Mouse (Mus musculus) spleen, adult 2 months (tissue): ENCODE measurements around the gene Aldh9a1. TPM values are rescaled to one million over a fixed set of nuclear protein-coding genes. Genes with fewer than 3 reads are reported as not detected.
A peak's percentile ranks its signal among the peaks of the same experiment; 100 is the strongest.

Source experiments
- DNase-seq, 2 experiments: peaks; one replicate each; pipeline versions ENCODE4 v3.0.0 to v3.0.0-alpha.2; 2012 to 2021; ENCODE audit warnings: low spot score in 2 of 2, low read depth in 1 of 2
- H3K27ac ChIP-seq: fragments of 200-500 bp; 2 replicates; pipeline ENCODE4 v1.5.1; 2012; ENCODE audit warnings: low read length, inconsistent platforms; ENCODE audit not compliant: insufficient read depth
- H3K27me3 ChIP-seq: fragments of 200-500 bp; 2 replicates; pipeline ENCODE4 v1.6.1; 2012; ENCODE audit warnings: mild to moderate bottlenecking, moderate library complexity, low read length, inconsistent platforms; ENCODE audit not compliant: control insufficient read depth, insufficient read depth
- H3K36me3 ChIP-seq: fragments of 200-500 bp; 2 replicates; pipeline ENCODE4 v1.6.1; 2012; ENCODE audit warnings: mild to moderate bottlenecking, low read length, inconsistent platforms; ENCODE audit not compliant: control insufficient read depth, insufficient read depth
- H3K4me1 ChIP-seq: fragments of 200-500 bp; 2 replicates; pipeline ENCODE4 v1.6.1; 2011; ENCODE audit warnings: inconsistent platforms; ENCODE audit not compliant: control insufficient read depth, insufficient read depth, insufficient read length
- H3K4me3 ChIP-seq: fragments of 200-500 bp; 2 replicates; pipeline ENCODE4 v1.5.1; 2011; ENCODE audit warnings: mild to moderate bottlenecking, inconsistent platforms; ENCODE audit not compliant: insufficient read depth, insufficient read length; ENCODE audit errors: extremely low read depth
- CTCF ChIP-seq: fragments of 200-500 bp; IDR thresholded peaks from 2 replicates; pipeline ENCODE4 v1.5.1; 2011; ENCODE audit warnings: mild to moderate bottlenecking, inconsistent platforms; ENCODE audit not compliant: insufficient read depth, insufficient read length, insufficient replicate concordance; ENCODE audit errors: extremely low read depth
- POLR2A ChIP-seq: fragments of 200-500 bp; IDR thresholded peaks from 2 replicates; pipeline ENCODE4 v1.6.1; 2011; ENCODE audit warnings: low read depth, low read length, inconsistent platforms
- WGBS: fragments of 180-500 bp; shearing (Covaris S2); methylation state at CpG from one replicate; pipeline ENCODE4 v1.1.7; 2018; 5-methylcytosine and 5-hydroxymethylcytosine counted together
- polyA plus RNA-seq: library from polyadenylated mRNA; depleted of rRNA; stranded (reverse); fragments of >200 nt; gene quantifications from 2 replicates; pipeline ENCODE4 v1.2.3, GENCODE M21; 2012

Gene Aldh9a1
- polyA plus RNA-seq, 1 experiment, result 14.6 TPM

GRCm38 (mm10) chr1:167389584-167389983, 39.8 kb downstream of the Aldh9a1 start:
- no peaks in the 10 kb centered on the region for H3K36me3 ChIP-seq
- no peak for DNase-seq

DNA sequence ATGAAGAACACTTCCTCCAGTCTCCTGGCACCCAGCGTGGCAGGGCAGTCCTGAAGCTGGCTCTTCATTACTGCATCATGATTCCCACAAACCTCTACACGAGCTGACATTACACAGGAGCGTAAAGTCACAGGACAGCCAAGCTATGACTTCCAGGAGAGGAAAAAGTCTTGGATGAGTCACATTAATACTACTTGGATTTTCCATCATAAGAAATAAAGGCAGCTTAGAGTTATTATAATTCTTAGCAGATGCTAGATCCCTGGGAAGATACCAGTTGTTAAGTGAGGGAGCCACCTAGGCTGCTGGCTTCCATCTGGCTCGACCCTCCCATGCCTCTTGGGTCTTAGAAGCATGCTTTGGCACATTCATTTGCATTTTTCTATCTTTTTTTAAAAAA, 40.6 kb downstream of the Aldh9a1 start:
- 82% methylated on average over 4 of the region's 4 CpGs for WGBS
- Histone ChIP-seq H3K27ac (no peak overlapping the region), H3K27me3 (no peaks in the 10 kb centered on the region), H3K4me1 (peaks cover 3% of the 10 kb centered on the region; the same call in 1 of the 2 replicates), H3K4me3 (no peak overlapping the region), H3K36me3 (no peaks in the 10 kb centered on the region)
- no peak for TF ChIP-seq POLR2A
- TF ChIP-seq CTCF, result no peak
- no peak for DNase-seq

More at GRCm38 (mm10) chr1:167389584-167389983, 39.8 kb downstream of the Aldh9a1 start:
- H3K4me1 ChIP-seq, result peaks cover 3% of the 10 kb centered on the region; the same call in 1 of the 2 replicates
- no peak for TF ChIP-seq CTCF
- TF ChIP-seq POLR2A, result no peak
- H3K27ac ChIP-seq, result no peak overlapping the region
- 94% methylated on average over 7 of the region's 7 CpGs for WGBS
- H3K27me3 ChIP-seq, result no peaks in the 10 kb centered on the region
- no peak overlapping the region for H3K4me3 ChIP-seq

DNA sequence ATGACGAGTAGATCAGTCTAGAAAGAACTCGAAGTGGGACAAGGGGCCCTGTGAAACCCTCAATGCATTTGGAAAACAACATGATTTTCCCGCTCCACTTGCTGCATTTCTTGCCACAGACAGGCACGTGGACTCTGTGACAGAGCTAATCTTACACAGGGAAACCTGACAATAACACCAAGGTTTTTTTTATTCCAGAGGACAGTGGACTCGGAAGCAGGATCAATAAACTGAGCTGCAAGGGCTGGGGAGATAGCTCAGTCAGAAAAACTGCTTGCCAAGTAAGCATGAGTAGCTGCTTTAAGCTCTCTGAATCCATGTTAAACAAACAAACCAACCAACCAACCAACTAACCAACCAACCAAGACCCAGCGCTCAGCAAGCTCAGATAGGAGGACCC, 41.5 kb downstream of the Aldh9a1 start:
- no peak overlapping the region for H3K4me3 ChIP-seq
- H3K36me3 ChIP-seq, result no peaks in the 10 kb centered on the region
- no peaks in the 10 kb centered on the region for H3K27me3 ChIP-seq
- no peak overlapping the region for H3K27ac ChIP-seq
- WGBS, result 91% methylated on average over 6 of the region's 6 CpGs
- peaks cover 3% of the 10 kb centered on the region; the same call in 1 of the 2 replicates for H3K4me1 ChIP-seq
- DNase-seq, result no peak
- TF ChIP-seq POLR2A (no peak), CTCF (no peak)

- no peak for DNase-seq
- no peaks in the 10 kb centered on the region for H3K36me3 ChIP-seq
These were observed 42.3 kb downstream of the Aldh9a1 start for GRCm38 (mm10) chr1:167392031-167392640.

DNA sequence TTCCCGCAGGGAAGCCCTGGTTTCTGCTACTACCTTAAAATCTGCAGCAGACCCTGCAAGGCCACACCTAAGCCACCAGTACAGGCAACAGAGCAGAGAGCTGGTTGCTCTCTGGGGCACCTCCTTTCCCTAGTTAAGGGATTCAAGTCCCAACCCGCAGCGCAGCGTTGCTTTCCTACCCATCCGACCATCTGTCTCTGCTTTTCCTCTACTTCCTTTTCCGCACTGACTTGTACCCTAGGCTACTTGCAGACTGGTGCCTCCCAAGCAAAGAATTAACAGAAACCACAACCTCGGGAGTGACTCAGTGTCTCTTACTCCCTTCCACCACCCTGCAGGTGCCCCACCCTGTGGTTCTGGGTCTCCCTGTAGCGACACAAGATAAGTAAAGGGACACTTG, 42.9 kb downstream of the Aldh9a1 start:
- no peak for DNase-seq
- no peak for TF ChIP-seq POLR2A
- no peak for TF ChIP-seq CTCF
- WGBS, result 2% methylated on average over 8 of the region's 8 CpGs
- H3K36me3 ChIP-seq, result no peaks in the 10 kb centered on the region
- peak overlapping the region; percentile 40; the same call in 1 of the 2 replicates for H3K4me3 ChIP-seq
- H3K27me3 ChIP-seq, result no peaks in the 10 kb centered on the region
- H3K4me1 ChIP-seq, result peaks cover 3% of the 10 kb centered on the region; the same call in 1 of the 2 replicates
- no peak overlapping the region; the same call in 1 of the 2 replicates for H3K27ac ChIP-seq

More at GRCm38 (mm10) chr1:167392031-167392640, 42.3 kb downstream of the Aldh9a1 start:
- H3K27me3 ChIP-seq, result no peaks in the 10 kb centered on the region
- peaks cover 3% of the 10 kb centered on the region; the same call in 1 of the 2 replicates for H3K4me1 ChIP-seq
- TF ChIP-seq POLR2A (no peak), CTCF (no peak)
- H3K4me3 ChIP-seq, result no peak overlapping the region
- no peak overlapping the region; the same call in 1 of the 2 replicates for H3K27ac ChIP-seq
- 50% methylated on average over 2 of the region's 2 CpGs for WGBS

- H3K4me3 ChIP-seq, result peak overlapping the region; percentile 95
- peaks cover 3% of the 10 kb centered on the region; the same call in 1 of the 2 replicates for H3K4me1 ChIP-seq
- no peak overlapping the region for H3K27ac ChIP-seq
- no peak for DNase-seq
- H3K27me3 ChIP-seq, result no peaks in the 10 kb centered on the region
- no peak for TF ChIP-seq POLR2A
- no peak for TF ChIP-seq CTCF
- WGBS, result under 1% methylated on average over 15 of the region's 15 CpGs
- H3K36me3 ChIP-seq, result no peaks in the 10 kb centered on the region
These were observed 43.5 kb downstream of the Aldh9a1 start for GRCm38 (mm10) chr1:167393281-167393680.

- TF ChIP-seq CTCF (peak; percentile 69; the same call in 1 of the 2 replicates), POLR2A (peak; percentile 54; the same call in 1 of the 2 replicates)
- no peaks in the 10 kb centered on the region for H3K36me3 ChIP-seq
- peaks cover 3% of the 10 kb centered on the region; the same call in 1 of the 2 replicates for H3K4me1 ChIP-seq
- no peaks in the 10 kb centered on the region for H3K27me3 ChIP-seq
- peak; percentile 93 for DNase-seq
- H3K4me3 ChIP-seq, result peak within 1 kb of the TSS; percentile 95
- H3K27ac ChIP-seq, result peak within 1 kb of the TSS; percentile 86
- under 1% methylated on average over 45 of the region's 45 CpGs for WGBS
These were observed 44.1 kb downstream of the Aldh9a1 start, which contains the start of gene Mgst3 for GRCm38 (mm10) chr1:167393683-167394492. Gene Mgst3 (minus strand): TSS chr1:167393841.
